Mouse (Mus musculus) C2C12 (cell line): Measurements from ENCODE around the gene Tiam1.
A peak's percentile ranks its signal among the peaks of the same experiment; 100 is the strongest.

ENCODE experiments used
- CEBPB ChIP-seq: IDR thresholded peaks from one replicate; pipeline ENCODE4 v1.6.1; 2011; ENCODE audit warnings: low read depth, mild to moderate bottlenecking, control low read depth, moderate library complexity
- CTCF ChIP-seq: IDR thresholded peaks from one replicate; pipeline ENCODE4 v1.5.1; 2011; ENCODE audit not compliant: control insufficient read depth, insufficient read depth, insufficient read length
- FOSL1 ChIP-seq: IDR thresholded peaks from one replicate; pipeline ENCODE4 v1.8.0; 2011; ENCODE audit warnings: mild to moderate bottlenecking, low read length; ENCODE audit not compliant: poor library complexity, insufficient read depth, severe bottlenecking
- MAX ChIP-seq: IDR thresholded peaks from one replicate; pipeline ENCODE4 v1.6.1; 2011; ENCODE audit warnings: mild to moderate bottlenecking, control low read depth
- MYOD1 ChIP-seq: IDR thresholded peaks from one replicate; pipeline ENCODE4 v1.6.1; 2011; ENCODE audit warnings: low read depth; ENCODE audit not compliant: control insufficient read depth, insufficient read length
- MYOG ChIP-seq: IDR thresholded peaks from one replicate; pipeline ENCODE4 v1.6.1; 2011; ENCODE audit not compliant: control insufficient read depth, insufficient read length; ENCODE audit errors: extremely low read depth
- USF1 ChIP-seq: IDR thresholded peaks from one replicate; pipeline ENCODE4 v1.6.1; 2011; ENCODE audit warnings: low read depth, mild to moderate bottlenecking, control low read depth, moderate library complexity

- TF ChIP-seq USF1, result no peak
- TF ChIP-seq CTCF, result no peak
- peak; percentile 91 for TF ChIP-seq MYOD1
- TF ChIP-seq MYOG, result no peak
- TF ChIP-seq MAX, result no peak
- TF ChIP-seq CEBPB, result no peak
- TF ChIP-seq FOSL1, result no peak
Measured at GRCm38 (mm10) chr16:90072651-90073050, 70.9 kb downstream of the Tiam1 start.
